Mouse (Mus musculus) central nervous system, embryonic 11.5 days (tissue): ENCODE measurements around the gene Atp5j2. TPM values are rescaled to one million over a fixed set of nuclear protein-coding genes. Genes with fewer than 3 reads are reported as not detected.

Source experiments
- polyA plus RNA-seq: library from polyadenylated mRNA; depleted of rRNA; stranded (reverse); fragments of >200 nt; gene quantifications from 2 replicates; pipeline ENCODE4 v1.2.3, GENCODE M21; 2012; rRNA removed

Gene Atp5j2
- 372 and 404 TPM in 2 replicates for polyA plus RNA-seq

GRCm38 (mm10) chr5:145191962-145192361, at the start of gene Atp5j2:
TSS of gene Atp5j2 (minus strand) at chr5:145192062.

GRCm38 (mm10) chr5:145231367-145231871, 39.6 kb upstream of the Atp5j2 start, which contains the start of gene Zfp655:
TSS of gene Zfp655 (plus strand) at chr5:145231715.

GRCm38 (mm10) chr5:145203936-145204691, 12.3 kb upstream of the Atp5j2 start, which contains the start of gene Zkscan5:
TSS of gene Zkscan5 (plus strand) at chr5:145204562.

GRCm38 (mm10) chr5:145201321-145201991, 9.6 kb upstream of the Atp5j2 start, which contains the start of gene Zkscan14:
TSS of gene Zkscan14 (minus strand) at chr5:145201868.

GRCm38 (mm10) chr5:145166536-145167305, 25.1 kb downstream of the Atp5j2 start, which contains the start of the genes Ptcd1 and Cpsf4:
TSS of gene Ptcd1 (minus strand) at chr5:145167108.
TSS of gene Cpsf4 (plus strand) at chr5:145167213.

GRCm38 (mm10) chr5:145139571-145140519, 52.0 kb downstream of the Atp5j2 start, which contains the start of the genes Pdap1 and Bud31:
TSS of gene Pdap1 (minus strand) at chr5:145140238.
TSS of gene Bud31 (plus strand) at chr5:145140362.

Other genes starting within 250 kb of the Atp5j2 start
- gene Smurf1, start 226.2 kb downstream of the Atp5j2 start, polyA plus RNA-seq = 18.4 and 26.0 TPM in 2 replicates
- gene Gm4871, start 159.3 kb downstream of the Atp5j2 start, polyA plus RNA-seq = not detected in 2 replicates
- gene 1700018F24Rik, start 149.1 kb downstream of the Atp5j2 start, polyA plus RNA-seq = not detected in 2 replicates
- 112 and 159 TPM in 2 replicates for gene Arpc1a, start 108.2 kb downstream of the Atp5j2 start, polyA plus RNA-seq
- gene Kpna7, start 108.0 kb downstream of the Atp5j2 start, polyA plus RNA-seq = 0.05 TPM in 1 of 2 replicates, not detected in the other
- gene Arpc1b, start 77.8 kb downstream of the Atp5j2 start, polyA plus RNA-seq = 53.9 and 97.4 TPM in 2 replicates
- 156 and 235 TPM in 2 replicates for gene Pdap1, start 51.8 kb downstream of the Atp5j2 start, polyA plus RNA-seq
- 194 and 448 TPM in 2 replicates for gene Bud31, start 51.7 kb downstream of the Atp5j2 start, polyA plus RNA-seq
- 11.6 and 14.5 TPM in 2 replicates for gene Ptcd1, start 25.0 kb downstream of the Atp5j2 start, polyA plus RNA-seq
- 73.0 and 79.8 TPM in 2 replicates for gene Cpsf4, start 24.8 kb downstream of the Atp5j2 start, polyA plus RNA-seq
- 4.7 and 5.0 TPM in 2 replicates for gene Zkscan14, start 9.8 kb upstream of the Atp5j2 start, polyA plus RNA-seq
- 9.9 and 13.2 TPM in 2 replicates for gene Zkscan5, start 12.5 kb upstream of the Atp5j2 start, polyA plus RNA-seq
- gene Zfp655, start 39.7 kb upstream of the Atp5j2 start, polyA plus RNA-seq = 13.4 and 21.9 TPM in 2 replicates
- 14.8 and 17.6 TPM in 2 replicates for gene Zscan25, start 88.4 kb upstream of the Atp5j2 start, polyA plus RNA-seq
- gene Cyp3a57, start 153.2 kb upstream of the Atp5j2 start, polyA plus RNA-seq = not detected in 2 replicates